Mouse (Mus musculus) heart, postnatal 4 days (tissue): Measurements from ENCODE around the gene Zfp346. TPM values are rescaled to one million over a fixed set of nuclear protein-coding genes. Genes with fewer than 3 reads are reported as not detected.

ENCODE experiments used
- total RNA-seq, 2 experiments: library from RNA; stranded (reverse); gene quantifications; 2 replicates each; pipeline ENCODE4 v1.2.3; 2021

The Zfp346 gene
- total RNA-seq, 2 experiments from 2014 or later = 17.7 to 20.1 TPM

Other genes with a start within 250 kb of the Zfp346 start
- 1 to 10 TPM; 1.3 to 1.4 TPM for gene Unc5a, start 155.9 kb upstream of the Zfp346 start, total RNA-seq
- under 1 TPM; 0.74 to 0.98 TPM for gene Hk3, start 83.9 kb upstream of the Zfp346 start, total RNA-seq
- 10 to 100 TPM; 28.9 to 30.9 TPM for gene Uimc1, start 5.0 kb upstream of the Zfp346 start, total RNA-seq
- gene Gm17617, start 28.2 kb downstream of the Zfp346 start, total RNA-seq = not detected
- 1 to 10 TPM in 1 of 2 experiments, under 1 TPM in 1; 0.61 to 1.3 TPM for gene Fgfr4, start 47.3 kb downstream of the Zfp346 start, total RNA-seq
- 100 to 1,000 TPM; 107 to 108 TPM for gene Nsd1, start 104.5 kb downstream of the Zfp346 start, total RNA-seq
- gene Prelid1, start 215.2 kb downstream of the Zfp346 start, total RNA-seq = 100 to 1,000 TPM; 157 to 172 TPM
- gene Rab24, start 216.6 kb downstream of the Zfp346 start, total RNA-seq = 10 to 100 TPM; 39.5 to 39.9 TPM
- 10 to 100 TPM; 18.3 to 20.6 TPM for gene Mxd3, start 224.5 kb downstream of the Zfp346 start, total RNA-seq